ENCODE assay signal across 8 mouse cellular contexts in genomic region chr6:127404070-127404810, GRCm38 (mm10). TPM values are rescaled to one million over a fixed set of nuclear protein-coding genes. Genes with fewer than 3 reads are reported as not detected.
DNase-seq lines count a peak whose midpoint lies in the region; TF ChIP-seq lines count a peak whose summit lies in the region.

No protein-coding gene starts in this region.

- H3K4me3 ChIP-seq in heart, adult 2 months, result no peak overlapping the region

- H3K27ac ChIP-seq in heart, adult 2 months, result no peak overlapping the region

- H3K9ac ChIP-seq in heart, adult 2 months (ENCODE audit: low read depth, low read length), result no peak overlapping the region

- no peak for TF ChIP-seq EP300 in heart, adult 2 months (IDR thresholded peaks at IDR 0.05; ENCODE audit: insufficient read depth, low read depth, low read length)

- WGBS in heart, adult 2 months, result 64% methylated on average over 13 of the region's 13 CpGs

- no peaks in the 10 kb centered on the region for H3K36me3 ChIP-seq in heart, adult 2 months (ENCODE audit: control insufficient read depth, insufficient read depth, low read length)

- H3K4me1 ChIP-seq in heart, adult 2 months (ENCODE audit: control insufficient read depth, insufficient read depth, low read length), result no peaks in the 10 kb centered on the region

- H3K79me2 ChIP-seq in heart, adult 2 months (replicated peaks; ENCODE audit: control insufficient read depth, insufficient read depth, low read length), result no peaks in the 10 kb centered on the region

- no peak for TF ChIP-seq CTCF in heart, adult 2 months (IDR thresholded peaks at IDR 0.05)

- intact Hi-C loops in heart, adult 2 months (cut with DNase I), result no loop called here

- H3K27me3 ChIP-seq in heart, adult 2 months (ENCODE audit: control insufficient read depth, insufficient read depth, low read length), result no peaks in the 10 kb centered on the region; the same call in 1 of the 2 replicates

- DNase-seq in cerebellum, postnatal 4 days (ENCODE audit: low spot score in 2 of 2), result peak; percentile 58 to 75
- no peak for DNase-seq in cerebellum, adult 9-10 months
- peak; percentile 61 for DNase-seq in testis, postnatal 10 days (ENCODE audit: low spot score)
- DNase-seq in testis, postnatal 14 days (ENCODE audit: low spot score), result no peak
- DNase-seq in left cerebral cortex, adult 8-10 months (ENCODE audit: low spot score in 2 of 2), result peak; percentile 14 to 17
- peak; percentile 16 for DNase-seq in ovary, postnatal 36 days (ENCODE audit: low spot score)
- DNase-seq in heart, adult 2 months, result no peak
- no peak for DNase-seq in cerebellum, adult 9-11 months

- TF ChIP-seq POLR2A in heart, adult 2 months (IDR thresholded peaks at IDR 0.05; ENCODE audit: insufficient read depth, low read depth, low read length), result no peak

RNA-seq across cellular contexts. Expression of gene Parp11, which starts 42.4 kb away (rescaled TPM):
- 10 to 100 TPM; 26.2 to 39.0 (median 35.6) TPM for total RNA-seq in left cerebral cortex, adult 8-10 months (2022)
- total RNA-seq in heart, adult 2 months (2021), result 1 to 10 TPM; 7.0 to 8.2 TPM
- polyA plus RNA-seq in heart, adult 2 months (2012; rRNA removed), result 5.3 and 10.0 TPM in 2 replicates

Comparison
In these comparisons a context has a peak if more than half of its experiments do, and no peak if none do; other contexts are left out.
1. DNase-seq: peak in cerebellum, postnatal 4 days (2 of 2), testis, postnatal 10 days (single experiment), left cerebral cortex, adult 8-10 months (2 of 2) and ovary, postnatal 36 days (single experiment); none in cerebellum, adult 9-10 months (single experiment), testis, postnatal 14 days (single experiment), heart, adult 2 months (0 of 2) and cerebellum, adult 9-11 months (single experiment).